Mouse (Mus musculus) layer of hippocampus, postnatal 25 days (tissue): Measurements from ENCODE around the gene Taar8b. TPM values are rescaled to one million over a fixed set of nuclear protein-coding genes. Genes with fewer than 3 reads are reported as not detected.

Source experiments
- DNase-seq, 2 experiments: peaks; one replicate each; pipeline ENCODE4 v3.0.0; 2022; ENCODE audit warnings: mixed read lengths in 2 of 2, low spot score in 1 of 2; ENCODE audit errors: extremely low spot score in 1 of 2
- total RNA-seq, 2 experiments: library from RNA; stranded (reverse); gene quantifications; 2 replicates each; pipeline ENCODE4 v1.2.3; 2021

Taar8b gene
- total RNA-seq, 2 experiments from 2014 or later: not detected

DNA sequence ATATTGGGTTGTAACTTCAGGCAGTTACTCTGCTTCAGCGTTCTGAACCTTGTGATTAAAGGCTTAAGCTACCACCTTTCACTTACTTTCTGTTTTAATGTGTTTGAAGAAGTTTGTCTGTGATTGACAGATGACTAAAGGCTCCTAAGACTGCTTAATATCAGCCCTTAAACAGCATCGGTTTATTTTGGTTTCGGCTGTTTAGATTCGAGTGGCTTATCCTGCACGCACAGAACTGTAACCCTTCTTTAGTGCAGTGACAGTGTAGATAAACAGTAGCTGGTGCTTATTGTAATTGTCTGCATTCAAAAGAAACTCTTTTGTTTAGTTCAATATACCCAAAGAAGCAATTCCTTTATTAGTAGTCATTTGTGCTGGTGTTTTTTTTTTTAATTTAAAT lies 40.1 kb downstream of the Taar8b start:
- DNase-seq: no peak

DNA sequence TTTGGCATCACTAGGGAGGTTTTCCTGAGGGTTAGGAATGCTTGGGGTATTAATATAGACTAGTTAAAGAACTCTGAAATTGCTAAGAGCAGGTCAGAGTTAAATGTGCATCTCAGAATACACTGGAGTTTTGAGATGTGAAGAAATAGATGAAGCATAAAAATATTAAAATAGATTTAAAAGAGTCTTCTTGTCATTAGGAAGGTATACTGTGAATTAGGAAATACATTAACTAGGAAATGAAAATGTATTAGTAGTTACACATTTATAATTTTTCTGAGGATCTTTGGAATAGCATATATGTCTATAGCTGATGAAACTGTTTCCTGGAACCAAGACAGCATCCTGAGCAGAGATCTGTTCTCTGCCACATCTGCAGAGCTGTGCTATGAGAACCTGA lies 42.9 kb downstream of the Taar8b start, which contains the start of gene Taar7f:
TSS of gene Taar7f (plus strand) at position 301 of the 400 bp plus-strand sequence.
- DNase-seq: no peak

Other genes with a start within 250 kb of the Taar8b start
- gene Vnn3, start 240.8 kb downstream of the Taar8b start, total RNA-seq: under 1 TPM in 1 of 2 experiments, not detected in 1; 0.26 TPM
- gene Vnn1, start 197.6 kb downstream of the Taar8b start, total RNA-seq: under 1 TPM; 0.14 to 0.39 TPM
- gene Taar1, start 171.9 kb downstream of the Taar8b start, total RNA-seq: not detected
- gene Taar2, start 153.7 kb downstream of the Taar8b start, total RNA-seq: not detected
- gene Taar3, start 142.7 kb downstream of the Taar8b start, total RNA-seq: not detected
- not detected for gene Taar4, start 131.8 kb downstream of the Taar8b start, total RNA-seq
- gene Taar5, start 121.6 kb downstream of the Taar8b start, total RNA-seq: not detected
- gene Taar6, start 106.6 kb downstream of the Taar8b start, total RNA-seq: not detected
- gene Taar7a, start 98.8 kb downstream of the Taar8b start, total RNA-seq: not detected
- not detected for gene Taar7b, start 92.4 kb downstream of the Taar8b start, total RNA-seq
- not detected for gene Taar7d, start 65.1 kb downstream of the Taar8b start, total RNA-seq
- not detected for gene Taar7e, start 54.7 kb downstream of the Taar8b start, total RNA-seq
- not detected for gene Taar7f, start 42.8 kb downstream of the Taar8b start, total RNA-seq
- not detected for gene Taar8a, start 15.8 kb downstream of the Taar8b start, total RNA-seq
- gene Taar8c, start 9.6 kb upstream of the Taar8b start, total RNA-seq: not detected
- not detected for gene Taar9, start 17.2 kb upstream of the Taar8b start, total RNA-seq
- gene Stx7, start 57.0 kb upstream of the Taar8b start, total RNA-seq: 100 to 1,000 TPM; 130 to 131 TPM
- 1 to 10 TPM; 7.5 to 8.5 TPM for gene Moxd1, start 131.2 kb upstream of the Taar8b start, total RNA-seq